Mouse (Mus musculus): Measurements from ENCODE around the gene Gm45062.

- TF ChIP-seq GATA1 (IDR thresholded peaks at IDR 0.05; ENCODE audit: borderline replicate concordance, low read length) (no peak), FLI1 (IDR thresholded peaks at IDR 0.05; ENCODE audit: low read length) (no peak)
Observed at GRCm38 (mm10) chr6:8374712-8375111, 115.5 kb downstream of the Gm45062 start.

Measured in megakaryocyte, embryonic 14.5 days (primary cell).